Mouse (Mus musculus): Measurements from ENCODE around the gene Cdc34.

Cdc34 gene

GRCm38 (mm10) chr10:79717640-79718357, 35.8 kb downstream of the Cdc34 start:
- peak; percentile 51 to 58 for DNase-seq

GRCm38 (mm10) chr10:79721089-79721488, 39.1 kb downstream of the Cdc34 start:
- no peak for DNase-seq

- no peak for DNase-seq
Measured at GRCm38 (mm10) chr10:79723047-79723446, 41.1 kb downstream of the Cdc34 start.

GRCm38 (mm10) chr10:79723692-79724091, 41.7 kb downstream of the Cdc34 start:
- DNase-seq: no peak

GRCm38 (mm10) chr10:79726090-79726489, 44.1 kb downstream of the Cdc34 start:
- DNase-seq: peak; percentile 53 to 66

- no peak for DNase-seq
Measured at GRCm38 (mm10) chr10:79728323-79729249, 46.6 kb downstream of the Cdc34 start.

- DNase-seq: peak in 1 of 2 experiments; percentile 51
Measured at GRCm38 (mm10) chr10:79729357-79729965, 47.5 kb downstream of the Cdc34 start.

GRCm38 (mm10) chr10:79732500-79732899, 50.5 kb downstream of the Cdc34 start:
- DNase-seq: peak; percentile 50 to 64

- DNase-seq: no peak
Measured at GRCm38 (mm10) chr10:79733847-79734246, 51.9 kb downstream of the Cdc34 start.

GRCm38 (mm10) chr10:79735361-79735760, 53.4 kb downstream of the Cdc34 start:
- no peak for DNase-seq

GRCm38 (mm10) chr10:79736706-79737105, 54.7 kb downstream of the Cdc34 start:
- peak in 1 of 2 experiments; percentile 47 for DNase-seq

Data from cerebellum, postnatal 36 days (tissue).